Mouse (Mus musculus): ENCODE results near the gene C2cd4b. TPM values are rescaled to one million over a fixed set of nuclear protein-coding genes. Genes with fewer than 3 reads are reported as not detected.

C2cd4b gene
- polyA plus RNA-seq, 1 experiment from 2014 or later = 0.95 TPM

GRCm38 (mm10) chr9:67783464-67783863 lies 24.2 kb downstream of the C2cd4b start:
- no peaks in the 10 kb centered on the region for H3K9me3 ChIP-seq (ENCODE audit: control insufficient read depth, low read length)
- H3K4me2 ChIP-seq (ENCODE audit: low read depth) = no peak overlapping the region
- H3K27me3 ChIP-seq (ENCODE audit: control insufficient read depth, insufficient read depth, low read length) = no peaks in the 10 kb centered on the region
- ATAC-seq (ENCODE audit: insufficient read depth, low FRiP score, low TSS enrichment) (no peak), DNase-seq (ENCODE audit: low spot score) (no peak)
- H3K9ac ChIP-seq (ENCODE audit: low read length) = no peak overlapping the region
- no peaks in the 10 kb centered on the region for H3K4me1 ChIP-seq (ENCODE audit: control insufficient read depth, insufficient read depth, low read length)
- H3K27ac ChIP-seq (ENCODE audit: low read depth, low read length) = no peak overlapping the region
- no peaks in the 10 kb centered on the region for H3K36me3 ChIP-seq (ENCODE audit: control insufficient read depth, insufficient read depth, low read length)
- no peak overlapping the region for H3K4me3 ChIP-seq (ENCODE audit: low read depth, low read length)
- 80% methylated on average over 3 of the region's 3 CpGs for WGBS

DNA sequence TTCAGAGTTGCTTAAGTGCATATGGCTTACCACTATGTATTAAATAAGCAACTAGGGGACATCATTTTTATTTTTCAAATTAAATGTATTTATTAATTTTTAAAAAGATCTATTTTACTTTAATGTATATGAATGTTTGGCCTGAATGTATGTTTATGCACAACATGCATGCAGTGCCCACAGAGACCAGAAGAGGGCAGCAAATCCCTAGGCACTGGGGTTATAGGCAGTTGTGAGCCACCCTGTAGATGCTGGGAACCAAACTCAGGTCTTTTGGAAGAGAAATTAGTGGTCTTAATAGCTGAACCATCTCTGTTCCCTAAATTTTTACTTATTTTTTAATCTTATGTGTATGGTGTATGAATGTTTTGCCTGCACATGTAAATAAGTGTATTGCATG lies 24.7 kb downstream of the C2cd4b start:
- no peaks in the 10 kb centered on the region for H3K4me1 ChIP-seq (ENCODE audit: control insufficient read depth, insufficient read depth, low read length)

GRCm38 (mm10) chr9:67786311-67786710 lies 27.1 kb downstream of the C2cd4b start:
- no peaks in the 10 kb centered on the region for H3K36me3 ChIP-seq (ENCODE audit: control insufficient read depth, insufficient read depth, low read length)
- no peak overlapping the region for H3K27ac ChIP-seq (ENCODE audit: low read depth, low read length)
- DNase-seq (ENCODE audit: low spot score) (no peak), ATAC-seq (ENCODE audit: insufficient read depth, low FRiP score, low TSS enrichment) (no peak)
- H3K4me2 ChIP-seq (ENCODE audit: low read depth) = no peak overlapping the region
- no peak overlapping the region for H3K4me3 ChIP-seq (ENCODE audit: low read depth, low read length)
- H3K4me1 ChIP-seq (ENCODE audit: control insufficient read depth, insufficient read depth, low read length) = no peaks in the 10 kb centered on the region
- no peaks in the 10 kb centered on the region for H3K27me3 ChIP-seq (ENCODE audit: control insufficient read depth, insufficient read depth, low read length)
- WGBS = 78% methylated on average over 7 of the region's 7 CpGs
- H3K9me3 ChIP-seq (ENCODE audit: control insufficient read depth, low read length) = no peaks in the 10 kb centered on the region
- no peak overlapping the region for H3K9ac ChIP-seq (ENCODE audit: low read length)

More for the DNA sequence above, 24.7 kb downstream of the C2cd4b start:
- DNase-seq (ENCODE audit: low spot score) (no peak), ATAC-seq (ENCODE audit: insufficient read depth, low FRiP score, low TSS enrichment) (no peak)
- Histone ChIP-seq H3K27ac (ENCODE audit: low read depth, low read length) (no peak overlapping the region), H3K4me3 (ENCODE audit: low read depth, low read length) (no peak overlapping the region), H3K4me2 (ENCODE audit: low read depth) (no peak overlapping the region), H3K27me3 (ENCODE audit: control insufficient read depth, insufficient read depth, low read length) (no peaks in the 10 kb centered on the region), H3K9me3 (ENCODE audit: control insufficient read depth, low read length) (no peaks in the 10 kb centered on the region), H3K9ac (ENCODE audit: low read length) (no peak overlapping the region), H3K36me3 (ENCODE audit: control insufficient read depth, insufficient read depth, low read length) (no peaks in the 10 kb centered on the region)

- no peaks in the 10 kb centered on the region for H3K27me3 ChIP-seq (ENCODE audit: control insufficient read depth, insufficient read depth, low read length)
- H3K27ac ChIP-seq (ENCODE audit: low read depth, low read length) = no peak overlapping the region
- whole genome bisulfite sequencing = 65% methylated on average over 6 of the region's 6 CpGs
- H3K9me3 ChIP-seq (ENCODE audit: control insufficient read depth, low read length) = no peaks in the 10 kb centered on the region
- no peak overlapping the region for H3K9ac ChIP-seq (ENCODE audit: low read length)
- H3K4me1 ChIP-seq (ENCODE audit: control insufficient read depth, insufficient read depth, low read length) = no peaks in the 10 kb centered on the region
- no peak for ATAC-seq (ENCODE audit: insufficient read depth, low FRiP score, low TSS enrichment)
- no peak for DNase-seq (ENCODE audit: low spot score)
- H3K4me2 ChIP-seq (ENCODE audit: low read depth) = no peak overlapping the region
- no peaks in the 10 kb centered on the region for H3K36me3 ChIP-seq (ENCODE audit: control insufficient read depth, insufficient read depth, low read length)
- no peak overlapping the region for H3K4me3 ChIP-seq (ENCODE audit: low read depth, low read length)
These were observed 28.4 kb downstream of the C2cd4b start for GRCm38 (mm10) chr9:67787671-67788070.

DNA sequence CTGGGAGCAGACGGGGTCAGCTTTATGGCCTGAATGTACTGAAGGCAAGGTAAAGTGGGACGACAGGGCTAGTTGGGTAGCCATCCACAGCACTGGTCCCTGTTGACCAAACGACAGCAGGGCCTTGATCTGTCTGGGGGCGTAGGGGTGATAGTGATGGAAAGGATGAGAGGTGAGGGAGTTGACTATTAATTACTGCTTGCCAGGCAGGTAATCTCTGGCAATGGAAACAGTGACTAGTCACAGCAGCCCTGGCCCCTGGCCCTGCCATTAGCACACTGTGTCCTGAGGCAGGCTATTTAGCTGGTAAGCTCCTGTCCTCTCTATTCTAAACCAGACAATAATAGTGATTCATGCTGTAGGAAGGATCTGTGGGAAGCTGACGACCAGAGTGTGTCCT lies 33.2 kb downstream of the C2cd4b start:
- Histone ChIP-seq H3K4me2 (ENCODE audit: low read depth) (no peak overlapping the region), H3K36me3 (ENCODE audit: control insufficient read depth, insufficient read depth, low read length) (no peaks in the 10 kb centered on the region), H3K4me3 (ENCODE audit: low read depth, low read length) (no peak overlapping the region), H3K9me3 (ENCODE audit: control insufficient read depth, low read length) (no peaks in the 10 kb centered on the region), H3K4me1 (ENCODE audit: control insufficient read depth, insufficient read depth, low read length) (peaks cover 5% of the 10 kb centered on the region), H3K27ac (ENCODE audit: low read depth, low read length) (no peak overlapping the region), H3K27me3 (ENCODE audit: control insufficient read depth, insufficient read depth, low read length) (no peaks in the 10 kb centered on the region), H3K9ac (ENCODE audit: low read length) (no peak overlapping the region)
- no peak for ATAC-seq (ENCODE audit: insufficient read depth, low FRiP score, low TSS enrichment)
- WGBS = 65% methylated on average over 5 of the region's 5 CpGs
- no peak for DNase-seq (ENCODE audit: low spot score)

DNA sequence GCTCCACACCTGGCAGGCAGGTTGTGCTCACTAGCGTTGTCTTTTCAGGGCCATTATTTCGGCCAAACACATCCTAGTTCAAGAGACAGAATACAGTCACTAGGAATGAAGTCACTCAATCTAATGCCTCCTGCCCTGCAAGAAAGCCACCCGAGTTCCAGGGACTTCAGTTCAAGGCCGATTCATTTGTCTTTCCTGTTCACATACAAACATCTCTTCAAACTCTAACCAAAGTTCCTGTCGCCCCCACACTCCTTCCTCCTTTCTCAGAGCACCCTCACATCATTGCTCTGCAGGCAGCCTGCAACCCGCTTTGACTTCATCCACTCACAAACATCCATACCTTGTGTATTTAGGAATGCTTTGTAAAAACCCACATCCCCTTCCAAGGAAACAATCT lies 34.3 kb downstream of the C2cd4b start:
- Histone ChIP-seq H3K9me3 (ENCODE audit: control insufficient read depth, low read length) (no peaks in the 10 kb centered on the region), H3K27me3 (ENCODE audit: control insufficient read depth, insufficient read depth, low read length) (no peaks in the 10 kb centered on the region), H3K4me2 (ENCODE audit: low read depth) (no peak overlapping the region), H3K4me3 (ENCODE audit: low read depth, low read length) (no peak overlapping the region), H3K36me3 (ENCODE audit: control insufficient read depth, insufficient read depth, low read length) (no peaks in the 10 kb centered on the region), H3K4me1 (ENCODE audit: control insufficient read depth, insufficient read depth, low read length) (peaks cover 5% of the 10 kb centered on the region), H3K9ac (ENCODE audit: low read length) (no peak overlapping the region), H3K27ac (ENCODE audit: low read depth, low read length) (no peak overlapping the region)
- DNase-seq (ENCODE audit: low spot score) = no peak
- ATAC-seq (ENCODE audit: insufficient read depth, low FRiP score, low TSS enrichment) = no peak
- WGBS = 83% methylated on average over 6 of the region's 6 CpGs

- Histone ChIP-seq H3K4me1 (ENCODE audit: control insufficient read depth, insufficient read depth, low read length) (peaks cover 8% of the 10 kb centered on the region), H3K9me3 (ENCODE audit: control insufficient read depth, low read length) (no peaks in the 10 kb centered on the region), H3K27me3 (ENCODE audit: control insufficient read depth, insufficient read depth, low read length) (no peaks in the 10 kb centered on the region), H3K4me2 (ENCODE audit: low read depth) (no peak overlapping the region), H3K27ac (ENCODE audit: low read depth, low read length) (no peak overlapping the region), H3K9ac (ENCODE audit: low read length) (no peak overlapping the region), H3K36me3 (ENCODE audit: control insufficient read depth, insufficient read depth, low read length) (no peaks in the 10 kb centered on the region), H3K4me3 (ENCODE audit: low read depth, low read length) (no peak overlapping the region)
- ATAC-seq (ENCODE audit: insufficient read depth, low FRiP score, low TSS enrichment) = no peak
- 75% methylated on average over 1 of the region's 1 CpGs for WGBS
- DNase-seq (ENCODE audit: low spot score) = no peak
These were observed 35.0 kb downstream of the C2cd4b start for GRCm38 (mm10) chr9:67794216-67794615.

GRCm38 (mm10) chr9:67794668-67795067 lies 35.4 kb downstream of the C2cd4b start:
- Histone ChIP-seq H3K27ac (ENCODE audit: low read depth, low read length) (0 out of 2 replicates have a peak overlapping the region, but pooled peaks have one; percentile 11), H3K27me3 (ENCODE audit: control insufficient read depth, insufficient read depth, low read length) (no peaks in the 10 kb centered on the region), H3K4me1 (ENCODE audit: control insufficient read depth, insufficient read depth, low read length) (peaks cover 10% of the 10 kb centered on the region), H3K4me2 (ENCODE audit: low read depth) (no peak overlapping the region), H3K4me3 (ENCODE audit: low read depth, low read length) (no peak overlapping the region), H3K36me3 (ENCODE audit: control insufficient read depth, insufficient read depth, low read length) (no peaks in the 10 kb centered on the region), H3K9me3 (ENCODE audit: control insufficient read depth, low read length) (no peaks in the 10 kb centered on the region), H3K9ac (ENCODE audit: low read length) (no peak overlapping the region)
- 89% methylated on average over 4 of the region's 4 CpGs for WGBS
- DNase-seq (ENCODE audit: low spot score) (no peak), ATAC-seq (ENCODE audit: insufficient read depth, low FRiP score, low TSS enrichment) (no peak)

DNA sequence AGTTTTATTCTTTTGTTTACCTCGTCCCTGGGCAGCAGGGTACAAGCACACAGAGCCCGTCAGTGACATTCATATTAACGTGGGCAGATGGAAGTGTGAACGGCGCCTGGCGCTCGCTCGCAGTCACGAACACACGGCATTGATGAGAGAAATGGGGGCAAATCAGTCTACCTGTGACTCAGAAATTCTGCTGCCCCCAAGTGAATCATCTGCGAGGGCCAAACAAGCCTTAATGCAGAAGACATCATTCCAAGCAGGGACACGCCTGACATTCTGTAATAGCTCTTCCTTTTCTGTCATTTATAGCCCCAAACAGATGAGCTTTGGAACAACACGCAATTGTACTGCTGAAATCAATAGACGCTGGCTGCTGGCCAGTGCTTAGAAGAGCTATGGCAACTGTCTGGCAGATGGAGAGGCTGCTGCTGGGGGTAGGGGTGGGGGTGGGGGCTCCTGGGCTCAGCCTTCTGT lies 36.0 kb downstream of the C2cd4b start:
- Histone ChIP-seq H3K27me3 (ENCODE audit: control insufficient read depth, insufficient read depth, low read length) (no peaks in the 10 kb centered on the region), H3K27ac (ENCODE audit: low read depth, low read length) (0 out of 2 replicates have a peak overlapping the region, but pooled peaks have one; percentile 11), H3K9me3 (ENCODE audit: control insufficient read depth, low read length) (no peaks in the 10 kb centered on the region), H3K9ac (ENCODE audit: low read length) (no peak overlapping the region), H3K4me3 (ENCODE audit: low read depth, low read length) (no peak overlapping the region), H3K4me2 (ENCODE audit: low read depth) (no peak overlapping the region), H3K36me3 (ENCODE audit: control insufficient read depth, insufficient read depth, low read length) (no peaks in the 10 kb centered on the region), H3K4me1 (ENCODE audit: control insufficient read depth, insufficient read depth, low read length) (peaks cover 10% of the 10 kb centered on the region)
- 52% methylated on average over 14 of the region's 14 CpGs for WGBS
- DNase-seq (ENCODE audit: low spot score) (peak; percentile 57), ATAC-seq (ENCODE audit: insufficient read depth, low FRiP score, low TSS enrichment) (peak; percentile 76)

Data from neural tube, embryonic 11.5 days (tissue).